Mouse (Mus musculus): Measurements from ENCODE around the gene Pitpnb.

Gene Pitpnb

GRCm38 (mm10) chr5:111344721-111345400, 14.3 kb downstream of the Pitpnb start:
- no peak for DNase-seq (ENCODE audit: low read depth)

GRCm38 (mm10) chr5:111356811-111357617, 26.5 kb downstream of the Pitpnb start:
- no peak for DNase-seq (ENCODE audit: low read depth)

GRCm38 (mm10) chr5:111360546-111360945, 30.0 kb downstream of the Pitpnb start:
- DNase-seq (ENCODE audit: low read depth) = no peak

GRCm38 (mm10) chr5:111361058-111361457, 30.5 kb downstream of the Pitpnb start:
- DNase-seq (ENCODE audit: low read depth) = no peak

GRCm38 (mm10) chr5:111361846-111362245, 31.3 kb downstream of the Pitpnb start:
- DNase-seq (ENCODE audit: low read depth) = no peak

- DNase-seq (ENCODE audit: low read depth) = no peak
Observed at GRCm38 (mm10) chr5:111363446-111364062, 33.0 kb downstream of the Pitpnb start.

- peak; percentile 67 for DNase-seq (ENCODE audit: low read depth)
Observed at GRCm38 (mm10) chr5:111364533-111364932, 34.0 kb downstream of the Pitpnb start.

- no peak for DNase-seq (ENCODE audit: low read depth)
Observed at GRCm38 (mm10) chr5:111366140-111366539, 35.6 kb downstream of the Pitpnb start.

- DNase-seq (ENCODE audit: low read depth) = no peak
Observed at GRCm38 (mm10) chr5:111367937-111368517, 37.5 kb downstream of the Pitpnb start.

GRCm38 (mm10) chr5:111368576-111368975, 38.0 kb downstream of the Pitpnb start:
- DNase-seq (ENCODE audit: low read depth) = no peak

- no peak for DNase-seq (ENCODE audit: low read depth)
Observed at GRCm38 (mm10) chr5:111375616-111376015, 45.1 kb downstream of the Pitpnb start.

- DNase-seq (ENCODE audit: low read depth) = no peak
Observed at GRCm38 (mm10) chr5:111376276-111377020, 45.9 kb downstream of the Pitpnb start.

GRCm38 (mm10) chr5:111378126-111378993, 47.8 kb downstream of the Pitpnb start:
- DNase-seq (ENCODE audit: low read depth) = no peak

- DNase-seq (ENCODE audit: low read depth) = no peak
Observed at GRCm38 (mm10) chr5:111383335-111383734, 52.8 kb downstream of the Pitpnb start.

- no peak for DNase-seq (ENCODE audit: low read depth)
Observed at GRCm38 (mm10) chr5:111390911-111391310, 60.3 kb downstream of the Pitpnb start.

- no peak for DNase-seq (ENCODE audit: low read depth)
Observed at GRCm38 (mm10) chr5:111391485-111391884, 60.9 kb downstream of the Pitpnb start.

- no peak for DNase-seq (ENCODE audit: low read depth)
Observed at GRCm38 (mm10) chr5:111393346-111394197, 63.0 kb downstream of the Pitpnb start.

GRCm38 (mm10) chr5:111394198-111395053, 63.9 kb downstream of the Pitpnb start:
- no peak for DNase-seq (ENCODE audit: low read depth)

GRCm38 (mm10) chr5:111395771-111396170, 65.2 kb downstream of the Pitpnb start:
- no peak for DNase-seq (ENCODE audit: low read depth)

Measured in induced T-regulatory cell, adult 2 months (primary cell).